Mouse (Mus musculus): Measurements from ENCODE around the gene Synj1. TPM values are rescaled to one million over a fixed set of nuclear protein-coding genes. Genes with fewer than 3 reads are reported as not detected.

Synj1 gene
- total and polyA plus RNA-seq, 3 experiments, result 4.6 to 20.7 (median 8.1) TPM

- H3K4me1 ChIP-seq (ENCODE audit: control insufficient read depth in 1 of 2, insufficient read depth in 2 of 2), result no peaks in the 10 kb centered on the region
- no peaks in the 10 kb centered on the region for H3K27me3 ChIP-seq (replicated peaks)
- no peak overlapping the region for H3K4me2 ChIP-seq (ENCODE audit: insufficient read depth, low read depth, poor library complexity, severe bottlenecking)
- H3K9ac ChIP-seq (ENCODE audit: insufficient read depth, low read depth), result no peak overlapping the region
- no peak for DNase-seq (ENCODE audit: extremely low read depth)
- peaks cover 34 to 53% of the 10 kb centered on the region in 2 experiments for H3K36me3 ChIP-seq (replicated peaks in 1 of 2; ENCODE audit: control insufficient read depth in 1 of 2, insufficient read depth in 1 of 2, low read length in 1 of 2)
- H3K79me2 ChIP-seq (replicated peaks; ENCODE audit: control insufficient read depth, extremely low read depth, insufficient read depth, poor library complexity, severe bottlenecking), result no peaks in the 10 kb centered on the region
- dilution Hi-C loops (cut with MboI; ENCODE audit: extremely low pct_ligation_motif_present, extremely low pct_unique_long_range_greater_than_20kb, low sequenced_read_pairs) (no loop called here), in situ Hi-C loops (cut with MboI; ENCODE audit: low pct_ligation_motif_present, low pct_unique_long_range_greater_than_20kb, low sequenced_read_pairs) (no loop called here)
- TF ChIP-seq CTCF (conservative IDR thresholded peaks at IDR 0.05 in 1 of 2, IDR thresholded peaks at IDR 0.05 in 1 of 2; ENCODE audit: low read depth in 2 of 2, low read length in 2 of 2) (no peak), USF2 (conservative IDR thresholded peaks at IDR 0.05; ENCODE audit: low read depth, low read length) (no peak), KAT2A (IDR thresholded peaks at IDR 0.05; ENCODE audit: insufficient replicate concordance, low read length) (no peak), ELF1 (IDR thresholded peaks at IDR 0.05; ENCODE audit: low read depth, low read length) (no peak), ZNF384 (IDR thresholded peaks at IDR 0.05; ENCODE audit: low read depth, low read length) (no peak), CHD1 (IDR thresholded peaks at IDR 0.05; ENCODE audit: low read depth, low read length) (no peak), ZKSCAN1 (IDR thresholded peaks at IDR 0.05; ENCODE audit: borderline replicate concordance, low read depth, low read length) (no peak), MAX (IDR thresholded peaks at IDR 0.05; ENCODE audit: low read length) (no peak), MYC (IDR thresholded peaks at IDR 0.05; ENCODE audit: low read depth, low read length) (no peak), RAD21 (IDR thresholded peaks at IDR 0.05; ENCODE audit: low read depth, low read length) (no peak), MAZ (IDR thresholded peaks at IDR 0.05; ENCODE audit: low read depth, low read length) (no peak), POLR2A (IDR thresholded peaks at IDR 0.05; ENCODE audit: low read depth, low read length) (no peak), UBTF (IDR thresholded peaks at IDR 0.05; ENCODE audit: low read depth, low read length) (no peak), NRF1 (IDR thresholded peaks at IDR 0.05; ENCODE audit: low read depth, low read length) (no peak), MEF2A (IDR thresholded peaks at IDR 0.05; ENCODE audit: borderline replicate concordance, low read depth, low read length) (no peak), MAFK (IDR thresholded peaks at IDR 0.05; ENCODE audit: insufficient replicate concordance, low read length) (no peak), EP300 (IDR thresholded peaks at IDR 0.05; ENCODE audit: low read length) (no peak), TBP (conservative IDR thresholded peaks at IDR 0.05; ENCODE audit: low read depth, low read length) (no peak), SMC3 (IDR thresholded peaks at IDR 0.05; ENCODE audit: low read depth, low read length) (no peak)
- H3K4me3 ChIP-seq (replicated peaks in 1 of 3; ENCODE audit: low read depth in 2 of 3, low read length in 2 of 3, poor library complexity in 1 of 3), result no peak overlapping the region
- H3K9me3 ChIP-seq (replicated peaks; ENCODE audit: low read length), result no peaks in the 10 kb centered on the region
- H3K27ac ChIP-seq (ENCODE audit: insufficient read depth, low read depth), result no peak overlapping the region
These were observed 40.1 kb downstream of the Synj1 start for GRCm38 (mm10) chr16:90971004-90971403.

DNA sequence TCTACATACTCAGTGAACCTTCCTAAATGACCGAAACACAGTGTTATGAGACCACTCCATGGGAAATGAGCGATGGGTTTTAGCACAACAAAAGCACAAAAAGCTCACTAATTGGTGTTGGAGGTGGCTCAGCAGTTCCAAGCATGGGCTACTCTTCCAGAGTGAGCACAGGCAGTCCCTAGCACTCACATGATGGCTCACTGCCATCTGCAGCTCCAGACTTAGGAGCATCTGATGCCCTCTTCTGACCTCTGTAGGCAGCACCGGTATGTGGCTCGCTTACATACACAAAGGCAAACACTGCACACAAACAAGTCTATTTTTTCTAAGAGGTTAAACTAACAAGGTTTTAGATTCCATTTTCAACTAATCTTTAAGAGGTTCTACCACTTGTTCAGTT, 44.9 kb downstream of the Synj1 start:
- TF ChIP-seq RCOR1 (conservative IDR thresholded peaks at IDR 0.05; ENCODE audit: low read depth, low read length) (no peak), MEF2A (IDR thresholded peaks at IDR 0.05; ENCODE audit: borderline replicate concordance, low read depth, low read length) (no peak), UBTF (IDR thresholded peaks at IDR 0.05; ENCODE audit: low read depth, low read length) (no peak), KAT2A (IDR thresholded peaks at IDR 0.05; ENCODE audit: insufficient replicate concordance, low read length) (no peak), ETS1 (conservative IDR thresholded peaks at IDR 0.05; ENCODE audit: low read depth, low read length) (no peak)
- in situ Hi-C loops (cut with MboI; ENCODE audit: low pct_ligation_motif_present, low pct_unique_long_range_greater_than_20kb, low sequenced_read_pairs) (no loop called here), dilution Hi-C loops (cut with MboI; ENCODE audit: extremely low pct_ligation_motif_present, extremely low pct_unique_long_range_greater_than_20kb, low sequenced_read_pairs) (no loop called here)
- Histone ChIP-seq H3K36me3 (replicated peaks in 1 of 2; ENCODE audit: control insufficient read depth in 1 of 2, insufficient read depth in 1 of 2, low read length in 1 of 2) (peaks cover 29 to 60% of the 10 kb centered on the region in 2 experiments), H3K27ac (ENCODE audit: insufficient read depth, low read depth) (no peak overlapping the region), H3K9ac (ENCODE audit: insufficient read depth, low read depth) (no peak overlapping the region), H3K4me2 (ENCODE audit: insufficient read depth, low read depth, poor library complexity, severe bottlenecking) (no peak overlapping the region), H3K4me3 (replicated peaks in 1 of 3; ENCODE audit: low read depth in 2 of 3, low read length in 2 of 3, poor library complexity in 1 of 3) (no peak overlapping the region), H3K27me3 (replicated peaks) (no peaks in the 10 kb centered on the region), H3K4me1 (ENCODE audit: control insufficient read depth in 1 of 2, insufficient read depth in 2 of 2) (no peaks in the 10 kb centered on the region), H3K79me2 (replicated peaks; ENCODE audit: control insufficient read depth, extremely low read depth, insufficient read depth, poor library complexity, severe bottlenecking) (no peaks in the 10 kb centered on the region), H3K9me3 (replicated peaks; ENCODE audit: low read length) (no peaks in the 10 kb centered on the region)
- no peak for DNase-seq (ENCODE audit: extremely low read depth)
